Mouse (Mus musculus) heart, embryonic 14.5 days (tissue): ENCODE results near the gene Ceacam10. TPM values are rescaled to one million over a fixed set of nuclear protein-coding genes. Genes with fewer than 3 reads are reported as not detected.

Experiments used
- ATAC-seq: fragments of 200-750 bp; cut with Nextera tagmentation; 2 replicates; pipeline ENCODE4 v1.8.0; 2017; ENCODE audit warnings: low read depth, moderate TSS enrichment; ENCODE audit not compliant: insufficient number of reproducible peaks, insufficient read depth, low FRiP score
- H3K27ac ChIP-seq, 2 experiments: fragments of 200-500 bp in 1 of 2; fragments of 300-500 bp in 1 of 2; sonication (generic) in 1 of 2; replicated peaks in 1 of 2; 2 replicates each; pipeline ENCODE4 v1.5.1; 2012 to 2014; ENCODE audit warnings: low read depth in 2 of 2, low read length in 2 of 2, control low read depth in 1 of 2, mild to moderate bottlenecking in 1 of 2, mixed read lengths in 1 of 2; ENCODE audit not compliant: control insufficient read depth in 1 of 2, insufficient read depth in 1 of 2
- H3K27me3 ChIP-seq: fragments of 300-500 bp; sonication (generic); 2 replicates; pipeline ENCODE4 v1.6.1; 2014; ENCODE audit warnings: mild to moderate bottlenecking, low read length, control low read depth; ENCODE audit not compliant: control insufficient read depth, insufficient read depth
- H3K36me3 ChIP-seq: fragments of 300-500 bp; sonication (generic); 2 replicates; pipeline ENCODE4 v1.6.1; 2014; ENCODE audit warnings: mild to moderate bottlenecking, control low read depth, low read length, mixed read lengths; ENCODE audit not compliant: control insufficient read depth, insufficient read depth
- H3K4me1 ChIP-seq, 2 experiments: fragments of 200-500 bp in 1 of 2; fragments of 300-500 bp in 1 of 2; sonication (generic) in 1 of 2; 2 replicates each; pipeline ENCODE4 v1.6.1; 2012 to 2014; ENCODE audit warnings: low read length in 2 of 2, control low read depth in 1 of 2, mixed read lengths in 1 of 2; ENCODE audit not compliant: control insufficient read depth in 2 of 2, insufficient read depth in 2 of 2
- H3K4me2 ChIP-seq: fragments of 300-500 bp; sonication (generic); 2 replicates; pipeline ENCODE4 v1.6.1; 2014; ENCODE audit warnings: mild to moderate bottlenecking, low read length
- H3K4me3 ChIP-seq, 2 experiments: fragments of 200-500 bp in 1 of 2; fragments of 300-500 bp in 1 of 2; sonication (generic) in 1 of 2; 2 replicates each; pipeline ENCODE4 v1.5.1; 2012 to 2014; ENCODE audit warnings: low read length in 2 of 2, mild to moderate bottlenecking in 2 of 2, control low read depth in 1 of 2, low read depth in 1 of 2, moderate library complexity in 1 of 2; ENCODE audit not compliant: control insufficient read depth in 1 of 2, insufficient read depth in 1 of 2
- H3K9ac ChIP-seq: fragments of 300-500 bp; sonication (generic); 2 replicates; pipeline ENCODE4 v1.6.1; 2014; ENCODE audit warnings: mild to moderate bottlenecking, low read length
- H3K9me3 ChIP-seq: fragments of 300-500 bp; sonication (generic); 2 replicates; pipeline ENCODE4 v1.6.1; 2016; ENCODE audit warnings: low read length, control low read depth; ENCODE audit not compliant: control insufficient read depth
- WGBS: fragments of 180-500 bp; shearing (Covaris S2); extraction: QIAGEN DNeasy Blood & Tissue Kit; methylation state at CpG from one replicate; pipeline ENCODE4 v1.1.7; 2014; 5-methylcytosine and 5-hydroxymethylcytosine counted together
- polyA plus RNA-seq: library from polyadenylated mRNA; unstranded; fragments of >200 nt; fragmentation: Nextera tagmentation; extraction: Ambion mirVana; gene quantifications from 2 replicates; pipeline ENCODE4 v1.2.1, GENCODE M21; 2014

The Ceacam10 gene
- polyA plus RNA-seq, 1 experiment from 2014 or later, result not detected

GRCm38 (mm10) chr7:24762574-24762973, 14.4 kb upstream of the Ceacam10 start:
- no peaks in the 10 kb centered on the region for H3K4me1 ChIP-seq
- H3K27me3 ChIP-seq, result no peaks in the 10 kb centered on the region
- H3K4me2 ChIP-seq, result no peak overlapping the region
- H3K9me3 ChIP-seq, result no peaks in the 10 kb centered on the region
- WGBS, result 80% methylated on average over 8 of the region's 8 CpGs
- H3K4me3 ChIP-seq, result no peak overlapping the region
- no peak overlapping the region for H3K9ac ChIP-seq
- no peak overlapping the region for H3K27ac ChIP-seq
- no peaks in the 10 kb centered on the region for H3K36me3 ChIP-seq
- ATAC-seq, result no peak

- Histone ChIP-seq H3K27me3 (no peaks in the 10 kb centered on the region), H3K4me1 (no peaks in the 10 kb centered on the region), H3K4me3 (no peak overlapping the region), H3K36me3 (no peaks in the 10 kb centered on the region), H3K9me3 (no peaks in the 10 kb centered on the region), H3K9ac (no peak overlapping the region), H3K27ac (no peak overlapping the region), H3K4me2 (no peak overlapping the region)
- no peak for ATAC-seq
Measured at GRCm38 (mm10) chr7:24771361-24771760, 5.6 kb upstream of the Ceacam10 start.

GRCm38 (mm10) chr7:24773942-24774535, 3.0 kb upstream of the Ceacam10 start:
- H3K4me1 ChIP-seq, result no peaks in the 10 kb centered on the region
- no peak overlapping the region for H3K27ac ChIP-seq
- H3K27me3 ChIP-seq, result no peaks in the 10 kb centered on the region
- no peak overlapping the region for H3K4me2 ChIP-seq
- no peak overlapping the region for H3K9ac ChIP-seq
- no peak overlapping the region for H3K4me3 ChIP-seq
- whole genome bisulfite sequencing, result 31% methylated on average over 3 of the region's 3 CpGs
- no peaks in the 10 kb centered on the region for H3K9me3 ChIP-seq
- ATAC-seq, result no peak
- H3K36me3 ChIP-seq, result no peaks in the 10 kb centered on the region

GRCm38 (mm10) chr7:24776145-24776544, 861 bp upstream of the Ceacam10 start:
- Histone ChIP-seq H3K4me1 (no peaks in the 10 kb centered on the region), H3K9me3 (no peaks in the 10 kb centered on the region), H3K9ac (no peak overlapping the region), H3K36me3 (no peaks in the 10 kb centered on the region), H3K4me2 (no peak overlapping the region), H3K27me3 (no peaks in the 10 kb centered on the region), H3K27ac (no peak overlapping the region), H3K4me3 (no peak overlapping the region)
- ATAC-seq, result no peak
- 67% methylated on average over 2 of the region's 2 CpGs for WGBS

- H3K9me3 ChIP-seq, result no peaks in the 10 kb centered on the region
- ATAC-seq, result no peak
- no peaks in the 10 kb centered on the region for H3K27me3 ChIP-seq
- H3K36me3 ChIP-seq, result no peaks in the 10 kb centered on the region
- no peaks in the 10 kb centered on the region for H3K4me1 ChIP-seq
- H3K4me2 ChIP-seq, result no peak overlapping the region
- no peak overlapping the region for H3K27ac ChIP-seq
- no peak overlapping the region for H3K4me3 ChIP-seq
- H3K9ac ChIP-seq, result no peak overlapping the region
- 77% methylated on average over 1 of the region's 1 CpGs for WGBS
Measured at GRCm38 (mm10) chr7:24797918-24798317, 20.9 kb downstream of the Ceacam10 start.

GRCm38 (mm10) chr7:24802149-24802767, 25.3 kb downstream of the Ceacam10 start:
- 50% methylated on average over 7 of the region's 7 CpGs for WGBS
- no peak overlapping the region for H3K9ac ChIP-seq
- no peaks in the 10 kb centered on the region for H3K9me3 ChIP-seq
- no peaks in the 10 kb centered on the region for H3K4me1 ChIP-seq
- H3K36me3 ChIP-seq, result no peaks in the 10 kb centered on the region
- H3K4me2 ChIP-seq, result no peak overlapping the region
- ATAC-seq, result no peak
- H3K27ac ChIP-seq, result no peak overlapping the region
- H3K4me3 ChIP-seq, result no peak overlapping the region
- H3K27me3 ChIP-seq, result no peaks in the 10 kb centered on the region

- Histone ChIP-seq H3K27me3 (no peaks in the 10 kb centered on the region), H3K4me3 (no peak overlapping the region), H3K9ac (no peak overlapping the region), H3K9me3 (no peaks in the 10 kb centered on the region), H3K36me3 (no peaks in the 10 kb centered on the region), H3K27ac (no peak overlapping the region), H3K4me1 (no peaks in the 10 kb centered on the region), H3K4me2 (no peak overlapping the region)
- no peak for ATAC-seq
- WGBS, result 50% methylated on average over 6 of the region's 6 CpGs
Measured at GRCm38 (mm10) chr7:24804826-24805225, 27.8 kb downstream of the Ceacam10 start.

- Histone ChIP-seq H3K27me3 (no peaks in the 10 kb centered on the region), H3K4me1 (no peaks in the 10 kb centered on the region), H3K9me3 (no peaks in the 10 kb centered on the region), H3K36me3 (no peaks in the 10 kb centered on the region), H3K27ac (no peak overlapping the region), H3K9ac (no peak overlapping the region), H3K4me2 (no peak overlapping the region), H3K4me3 (no peak overlapping the region)
- no peak for ATAC-seq
- 24% methylated on average over 2 of the region's 2 CpGs for WGBS
Measured at GRCm38 (mm10) chr7:24809041-24809440, 32.0 kb downstream of the Ceacam10 start.
